Comparison of ENCODE assay signal across 10 mouse cellular contexts in genomic region chr4:147918459-147919121, GRCm38 (mm10). TPM values are rescaled to one million over a fixed set of nuclear protein-coding genes. Genes with fewer than 3 reads are reported as not detected.
A peak's percentile ranks its signal among the peaks of the same experiment; 100 is the strongest.
DNase-seq lines count a peak whose midpoint lies in the region; ATAC-seq lines count a peak whose summit lies in the region.
"Had no signal": no experiment of that assay in that cellular context is flagged by ENCODE, and none has a peak within 500 bp of the region (broad histone marks: within the 10 kb centered on the region; RNA-seq: fewer than 3 reads in every experiment).

No protein-coding gene starts in this region.

- H3K4me1 ChIP-seq in heart, embryonic 15.5 days (replicated peaks): no peaks in the 10 kb centered on the region
- H3K4me1 ChIP-seq: lung, embryonic 15.5 days had no signal

- H3K4me3 ChIP-seq in heart, embryonic 15.5 days: no peak overlapping the region
- H3K4me3 ChIP-seq: embryonic facial prominence, embryonic 13.5 days; lung, embryonic 15.5 days had no signal

- H3K4me2 ChIP-seq in heart, embryonic 15.5 days: no peak overlapping the region
- H3K4me2 ChIP-seq: embryonic facial prominence, embryonic 13.5 days; lung, embryonic 15.5 days had no signal

- no peaks in the 10 kb centered on the region for H3K9me3 ChIP-seq in heart, embryonic 15.5 days (replicated peaks)
- H3K9me3 ChIP-seq: embryonic facial prominence, embryonic 13.5 days; lung, embryonic 15.5 days had no signal

- intact Hi-C loops in heart, postnatal 25 days (cut with DNase I): loop anchor here (5.0 kb wide), 1 partner anchor 34 kb away; no protein-coding TSS in a partner anchor

- peak; percentile 30; the same call in 1 of the 2 replicates for ATAC-seq in heart, embryonic 15.5 days (replicated peaks; ENCODE audit: insufficient number of reproducible peaks, insufficient read depth, low FRiP score, low read depth)
- peak; percentile 90 for ATAC-seq in megakaryocyte-erythroid progenitor cell, adult 5-6 weeks (replicated peaks; ENCODE audit: low FRiP score, low TSS enrichment, poor library complexity, severe bottlenecking)
- ATAC-seq in erythroid progenitor cell, adult 5-6 weeks (replicated peaks; ENCODE audit: low FRiP score, poor library complexity, severe bottlenecking): no peak

- H3K27me3 ChIP-seq in heart, embryonic 15.5 days: no peaks in the 10 kb centered on the region
- H3K27me3 ChIP-seq: embryonic facial prominence, embryonic 13.5 days; lung, embryonic 15.5 days had no signal

- DNase-seq in heart, postnatal 25 days (ENCODE audit: low spot score): no peak
- peak; percentile 47 to 55 for DNase-seq in B cell, adult 2 months
- DNase-seq in MN1 (ENCODE audit: low spot score): peak; percentile 80
- peak; percentile 48 for DNase-seq in forelimb bud, embryonic 11.5 days (ENCODE audit: low read depth, low spot score)
- DNase-seq in kidney, postnatal 10 days: peak; percentile 79

- H3K27ac ChIP-seq in heart, embryonic 15.5 days: no peak overlapping the region
- H3K27ac ChIP-seq: embryonic facial prominence, embryonic 13.5 days; lung, embryonic 15.5 days had no signal

- H3K36me3 ChIP-seq in heart, embryonic 15.5 days: peaks cover 67% of the 10 kb centered on the region

- 58% methylated on average over 7 of the region's 7 CpGs for WGBS in heart, embryonic 15.5 days

- no peak overlapping the region for H3K9ac ChIP-seq in heart, embryonic 15.5 days
- H3K9ac ChIP-seq: embryonic facial prominence, embryonic 13.5 days; lung, embryonic 15.5 days had no signal

RNA-seq across cellular contexts. Expression of gene Mfn2, which starts 14.1 kb away (rescaled TPM):
- 141 and 144 TPM in 2 replicates for polyA plus RNA-seq in heart, embryonic 15.5 days (2015; fragmentation: Nextera tagmentation; extraction: Ambion mirVana)
- 100 to 1,000 TPM; 689 to 706 TPM for total RNA-seq in heart, postnatal 25 days (2021)
- total RNA-seq in megakaryocyte-erythroid progenitor cell, adult 5-6 weeks (2014; fragmentation: Nextera tagmentation): 26.1 and 28.1 TPM in 2 replicates
- total RNA-seq in megakaryocyte-erythroid progenitor cell, adult 5-6 weeks (2017): 22.2 and 32.1 TPM in 2 replicates
- 15.1 and 18.0 TPM in 2 replicates for total RNA-seq in erythroid progenitor cell, adult 5-6 weeks (2015; ENCODE audit: low replicate concordance)
- total RNA-seq in erythroid progenitor cell, adult 5-6 weeks (2017; ENCODE audit: low replicate concordance): 6.8 and 17.8 TPM in 2 replicates

RNA-seq across cellular contexts. Expression of gene Plod1, which starts 18.0 kb away (rescaled TPM):
- 52.1 and 60.0 TPM in 2 replicates for polyA plus RNA-seq in heart, embryonic 15.5 days (2015; fragmentation: Nextera tagmentation; extraction: Ambion mirVana)
- total RNA-seq in heart, postnatal 25 days (2021): 10 to 100 TPM; 79.5 to 97.6 TPM
- total RNA-seq in megakaryocyte-erythroid progenitor cell, adult 5-6 weeks (2014; fragmentation: Nextera tagmentation): 1.3 and 5.4 TPM in 2 replicates
- total RNA-seq in megakaryocyte-erythroid progenitor cell, adult 5-6 weeks (2017): 1.8 and 2.9 TPM in 2 replicates
- 3.6 and 5.9 TPM in 2 replicates for total RNA-seq in erythroid progenitor cell, adult 5-6 weeks (2015; ENCODE audit: low replicate concordance)
- total RNA-seq in erythroid progenitor cell, adult 5-6 weeks (2017; ENCODE audit: low replicate concordance): 4.8 and 5.5 TPM in 2 replicates

RNA-seq across cellular contexts. Expression of gene 2510039O18Rik, which starts 22.1 kb away (rescaled TPM):
- polyA plus RNA-seq in heart, embryonic 15.5 days (2015; fragmentation: Nextera tagmentation; extraction: Ambion mirVana): 12.1 and 17.6 TPM in 2 replicates
- total RNA-seq in heart, postnatal 25 days (2021): 10 to 100 TPM; 36.4 to 39.3 TPM
- total RNA-seq in megakaryocyte-erythroid progenitor cell, adult 5-6 weeks (2014; fragmentation: Nextera tagmentation): 22.5 and 23.7 TPM in 2 replicates
- total RNA-seq in megakaryocyte-erythroid progenitor cell, adult 5-6 weeks (2017): 21.4 and 27.4 TPM in 2 replicates
- total RNA-seq in erythroid progenitor cell, adult 5-6 weeks (2015; ENCODE audit: low replicate concordance): 19.3 and 20.5 TPM in 2 replicates
- 17.7 and 18.9 TPM in 2 replicates for total RNA-seq in erythroid progenitor cell, adult 5-6 weeks (2017; ENCODE audit: low replicate concordance)

RNA-seq across cellular contexts. Expression of gene Fv1, which starts 49.8 kb away (rescaled TPM):
- 10.0 and 10.2 TPM in 2 replicates for polyA plus RNA-seq in heart, embryonic 15.5 days (2015; fragmentation: Nextera tagmentation; extraction: Ambion mirVana)
- 10 to 100 TPM; 23.8 to 26.4 TPM for total RNA-seq in heart, postnatal 25 days (2021)
- total RNA-seq in megakaryocyte-erythroid progenitor cell, adult 5-6 weeks (2014; fragmentation: Nextera tagmentation): 6.2 and 12.6 TPM in 2 replicates
- 10.4 and 21.7 TPM in 2 replicates for total RNA-seq in megakaryocyte-erythroid progenitor cell, adult 5-6 weeks (2017)
- total RNA-seq in erythroid progenitor cell, adult 5-6 weeks (2015; ENCODE audit: low replicate concordance): 16.8 and 35.3 TPM in 2 replicates
- 29.4 and 35.8 TPM in 2 replicates for total RNA-seq in erythroid progenitor cell, adult 5-6 weeks (2017; ENCODE audit: low replicate concordance)

RNA-seq across cellular contexts. Expression of gene Miip, which starts 50.0 kb away (rescaled TPM):
- 24.1 and 33.0 TPM in 2 replicates for polyA plus RNA-seq in heart, embryonic 15.5 days (2015; fragmentation: Nextera tagmentation; extraction: Ambion mirVana)
- 1 to 10 TPM; 6.9 to 8.0 TPM for total RNA-seq in heart, postnatal 25 days (2021)
- 48.9 and 75.8 TPM in 2 replicates for total RNA-seq in megakaryocyte-erythroid progenitor cell, adult 5-6 weeks (2014; fragmentation: Nextera tagmentation)
- 30.4 and 36.7 TPM in 2 replicates for total RNA-seq in megakaryocyte-erythroid progenitor cell, adult 5-6 weeks (2017)
- total RNA-seq in erythroid progenitor cell, adult 5-6 weeks (2015; ENCODE audit: low replicate concordance): 134 and 157 TPM in 2 replicates
- total RNA-seq in erythroid progenitor cell, adult 5-6 weeks (2017; ENCODE audit: low replicate concordance): 131 and 165 TPM in 2 replicates

Comparison
In these comparisons a context has a peak if more than half of its experiments do, and no peak if none do; other contexts are left out.
1. RNA of gene Mfn2, which starts 14.1 kb away (total RNA-seq): 689 to 706 TPM in heart, postnatal 25 days; 22.2 to 32.1 TPM in megakaryocyte-erythroid progenitor cell, adult 5-6 weeks and 6.8 to 18.0 TPM in erythroid progenitor cell, adult 5-6 weeks; every median in the first group is over 10 times any median in the second.
2. RNA of gene Plod1, which starts 18.0 kb away (total RNA-seq): 79.5 to 97.6 TPM in heart, postnatal 25 days; 3.6 to 5.9 TPM in erythroid progenitor cell, adult 5-6 weeks and 1.3 to 5.4 TPM in megakaryocyte-erythroid progenitor cell, adult 5-6 weeks; every median in the first group is over 10 times any median in the second.